Mouse (Mus musculus) spleen, adult 2 months (tissue): ENCODE data around the gene Rexo2. TPM values are rescaled to one million over a fixed set of nuclear protein-coding genes. Genes with fewer than 3 reads are reported as not detected.
A peak's percentile ranks its signal among the peaks of the same experiment; 100 is the strongest.

Experiments used
- DNase-seq, 2 experiments: peaks; one replicate each; pipeline versions ENCODE4 v3.0.0 to v3.0.0-alpha.2; 2012 to 2021; ENCODE audit warnings: low spot score in 2 of 2, low read depth in 1 of 2
- H3K27ac ChIP-seq: fragments of 200-500 bp; 2 replicates; pipeline ENCODE4 v1.5.1; 2012; ENCODE audit warnings: low read length, inconsistent platforms; ENCODE audit not compliant: insufficient read depth
- H3K27me3 ChIP-seq: fragments of 200-500 bp; 2 replicates; pipeline ENCODE4 v1.6.1; 2012; ENCODE audit warnings: mild to moderate bottlenecking, moderate library complexity, low read length, inconsistent platforms; ENCODE audit not compliant: control insufficient read depth, insufficient read depth
- H3K36me3 ChIP-seq: fragments of 200-500 bp; 2 replicates; pipeline ENCODE4 v1.6.1; 2012; ENCODE audit warnings: mild to moderate bottlenecking, low read length, inconsistent platforms; ENCODE audit not compliant: control insufficient read depth, insufficient read depth
- H3K4me1 ChIP-seq: fragments of 200-500 bp; 2 replicates; pipeline ENCODE4 v1.6.1; 2011; ENCODE audit warnings: inconsistent platforms; ENCODE audit not compliant: control insufficient read depth, insufficient read depth, insufficient read length
- H3K4me3 ChIP-seq: fragments of 200-500 bp; 2 replicates; pipeline ENCODE4 v1.5.1; 2011; ENCODE audit warnings: mild to moderate bottlenecking, inconsistent platforms; ENCODE audit not compliant: insufficient read depth, insufficient read length; ENCODE audit errors: extremely low read depth
- CTCF ChIP-seq: fragments of 200-500 bp; IDR thresholded peaks from 2 replicates; pipeline ENCODE4 v1.5.1; 2011; ENCODE audit warnings: mild to moderate bottlenecking, inconsistent platforms; ENCODE audit not compliant: insufficient read depth, insufficient read length, insufficient replicate concordance; ENCODE audit errors: extremely low read depth
- POLR2A ChIP-seq: fragments of 200-500 bp; IDR thresholded peaks from 2 replicates; pipeline ENCODE4 v1.6.1; 2011; ENCODE audit warnings: low read depth, low read length, inconsistent platforms
- WGBS: fragments of 180-500 bp; shearing (Covaris S2); methylation state at CpG from one replicate; pipeline ENCODE4 v1.1.7; 2018; 5-methylcytosine and 5-hydroxymethylcytosine counted together
- polyA plus RNA-seq: library from polyadenylated mRNA; depleted of rRNA; stranded (reverse); fragments of >200 nt; gene quantifications from 2 replicates; pipeline ENCODE4 v1.2.3, GENCODE M21; 2012

Rexo2 gene
- polyA plus RNA-seq, 1 experiment, result 47.9 TPM

GRCm38 (mm10) chr9:48458879-48459278 lies 21.5 kb downstream of the Rexo2 start:
- TF ChIP-seq POLR2A, result no peak
- TF ChIP-seq CTCF, result peak; percentile 8; the same call in 1 of the 2 replicates
- DNase-seq, result no peak
- H3K27me3 ChIP-seq, result no peaks in the 10 kb centered on the region
- H3K36me3 ChIP-seq, result no peaks in the 10 kb centered on the region
- H3K4me3 ChIP-seq, result no peak overlapping the region
- peaks cover 5% of the 10 kb centered on the region; the same call in 1 of the 2 replicates for H3K4me1 ChIP-seq
- WGBS, result 78% methylated on average over 3 of the region's 3 CpGs
- no peak overlapping the region for H3K27ac ChIP-seq

- Histone ChIP-seq H3K36me3 (no peaks in the 10 kb centered on the region), H3K27me3 (no peaks in the 10 kb centered on the region), H3K4me3 (no peak overlapping the region), H3K4me1 (no peaks in the 10 kb centered on the region), H3K27ac (no peak overlapping the region)
- DNase-seq, result no peak
- WGBS, result 84% methylated on average over 3 of the region's 3 CpGs
- TF ChIP-seq POLR2A, result no peak
- no peak for TF ChIP-seq CTCF
These were observed 24.5 kb downstream of the Rexo2 start for GRCm38 (mm10) chr9:48455961-48456360.

- 78% methylated on average over 17 of the region's 17 CpGs for WGBS
- no peaks in the 10 kb centered on the region for H3K27me3 ChIP-seq
- DNase-seq, result no peak
- no peaks in the 10 kb centered on the region for H3K4me1 ChIP-seq
- H3K27ac ChIP-seq, result no peak overlapping the region
- H3K4me3 ChIP-seq, result no peak overlapping the region
- H3K36me3 ChIP-seq, result no peaks in the 10 kb centered on the region
- TF ChIP-seq POLR2A (no peak), CTCF (no peak)
These were observed 30.4 kb downstream of the Rexo2 start for GRCm38 (mm10) chr9:48450066-48450465.

GRCm38 (mm10) chr9:48447783-48448209 lies 32.6 kb downstream of the Rexo2 start:
- 12% methylated on average over 5 of the region's 5 CpGs for WGBS
- Histone ChIP-seq H3K27me3 (no peaks in the 10 kb centered on the region), H3K4me1 (peaks cover 9% of the 10 kb centered on the region), H3K27ac (no peak overlapping the region), H3K36me3 (no peaks in the 10 kb centered on the region), H3K4me3 (no peak overlapping the region)
- TF ChIP-seq POLR2A, result no peak
- peak; percentile 13; the same call in 1 of the 2 replicates for TF ChIP-seq CTCF
- peak in 1 of 2 experiments; percentile 36 for DNase-seq

- no peak overlapping the region for H3K4me3 ChIP-seq
- TF ChIP-seq CTCF (no peak), POLR2A (no peak)
- DNase-seq, result peak in 1 of 2 experiments; percentile 29
- WGBS, result 54% methylated on average over 2 of the region's 2 CpGs
- H3K27me3 ChIP-seq, result no peaks in the 10 kb centered on the region
- H3K27ac ChIP-seq, result no peak overlapping the region
- peaks cover 9% of the 10 kb centered on the region for H3K4me1 ChIP-seq
- H3K36me3 ChIP-seq, result no peaks in the 10 kb centered on the region
These were observed 35.6 kb downstream of the Rexo2 start for GRCm38 (mm10) chr9:48444821-48445220.

GRCm38 (mm10) chr9:48443873-48444272 lies 36.5 kb downstream of the Rexo2 start:
- Histone ChIP-seq H3K27ac (no peak overlapping the region), H3K36me3 (no peaks in the 10 kb centered on the region), H3K4me3 (no peak overlapping the region), H3K27me3 (no peaks in the 10 kb centered on the region), H3K4me1 (peaks cover 9% of the 10 kb centered on the region)
- no peak for DNase-seq
- 2% methylated on average over 1 of the region's 1 CpGs for WGBS
- TF ChIP-seq POLR2A, result no peak

- Histone ChIP-seq H3K27ac (no peak overlapping the region), H3K4me1 (peaks cover 4% of the 10 kb centered on the region; the same call in 1 of the 2 replicates), H3K4me3 (no peak overlapping the region), H3K36me3 (no peaks in the 10 kb centered on the region), H3K27me3 (no peaks in the 10 kb centered on the region)
- no peak for DNase-seq
- 22% methylated on average over 8 of the region's 8 CpGs for WGBS
- no peak for TF ChIP-seq POLR2A
- no peak for TF ChIP-seq CTCF
These were observed 48.0 kb downstream of the Rexo2 start for GRCm38 (mm10) chr9:48432449-48432848.
